Mouse (Mus musculus) cerebellum, postnatal 10 days (tissue): ENCODE results near the gene Pet117.

ENCODE experiments used
- DNase-seq, 2 experiments: peaks; one replicate each; pipeline ENCODE4 v3.0.0; 2021; ENCODE audit warnings: mixed read lengths in 2 of 2

The Pet117 gene

DNA sequence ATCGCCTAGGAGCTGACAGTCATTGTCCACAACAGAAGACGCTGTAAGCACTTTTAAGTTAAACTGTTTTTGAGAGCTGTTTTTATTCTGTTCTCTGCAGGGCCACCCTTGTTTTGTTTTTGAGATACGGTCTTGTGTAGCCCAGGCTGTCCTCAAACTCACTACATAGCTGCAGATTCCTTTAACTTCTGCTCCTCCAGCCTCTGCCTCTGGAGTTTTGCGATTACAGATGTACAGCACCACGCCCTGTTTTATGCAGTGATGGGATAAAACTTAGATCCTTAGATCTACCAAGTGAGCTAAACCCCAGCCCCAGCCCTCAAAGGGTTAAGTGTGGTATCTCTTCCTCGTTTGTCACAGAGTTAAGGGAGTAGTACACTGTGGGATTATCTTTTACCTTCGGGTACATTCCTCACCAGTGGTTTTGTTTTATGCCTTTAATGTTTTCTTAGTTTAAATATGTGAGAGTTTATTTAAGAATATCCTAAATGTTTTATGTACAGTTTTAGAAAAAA lies 13.9 kb downstream of the Pet117 start:
- DNase-seq: no peak

DNA sequence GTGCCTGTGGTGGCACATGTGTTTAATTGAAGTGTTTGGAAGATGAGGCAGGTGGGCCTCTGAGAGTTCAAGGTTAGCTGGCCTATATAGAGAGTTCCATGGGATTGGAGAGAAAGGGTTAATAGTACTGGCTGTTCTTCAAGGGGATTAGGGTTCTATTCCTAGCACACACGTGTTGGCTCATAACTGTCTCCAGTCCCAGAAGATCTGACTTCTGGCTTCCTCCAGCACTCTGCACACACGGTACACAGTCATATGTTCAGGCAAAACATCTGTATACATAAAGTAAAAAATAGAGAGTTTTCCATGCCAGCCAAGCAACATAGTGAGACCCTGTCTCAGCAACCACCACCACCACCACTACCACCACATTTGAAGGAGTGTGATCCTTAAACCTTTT lies 17.5 kb downstream of the Pet117 start:
- no peak for DNase-seq

DNA sequence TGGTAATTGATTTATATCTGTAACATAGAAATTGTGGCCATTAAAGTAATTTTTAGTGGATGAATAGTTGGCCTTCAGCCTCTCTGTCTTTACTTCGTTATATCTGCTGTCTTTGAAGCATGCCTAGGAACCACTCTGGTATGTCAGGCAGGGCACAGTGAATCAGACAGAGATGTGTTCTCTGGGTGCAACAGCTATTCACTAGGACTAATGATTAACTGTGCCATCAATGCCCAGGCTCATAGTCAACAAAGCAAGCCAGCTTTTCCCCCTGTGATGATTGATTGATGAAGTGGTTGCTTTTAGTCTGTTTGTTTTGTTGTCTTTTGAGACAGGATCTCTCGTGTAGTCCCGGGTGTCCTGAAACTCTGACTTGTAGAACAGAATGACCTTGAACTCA lies 19.6 kb downstream of the Pet117 start:
- no peak for DNase-seq

DNA sequence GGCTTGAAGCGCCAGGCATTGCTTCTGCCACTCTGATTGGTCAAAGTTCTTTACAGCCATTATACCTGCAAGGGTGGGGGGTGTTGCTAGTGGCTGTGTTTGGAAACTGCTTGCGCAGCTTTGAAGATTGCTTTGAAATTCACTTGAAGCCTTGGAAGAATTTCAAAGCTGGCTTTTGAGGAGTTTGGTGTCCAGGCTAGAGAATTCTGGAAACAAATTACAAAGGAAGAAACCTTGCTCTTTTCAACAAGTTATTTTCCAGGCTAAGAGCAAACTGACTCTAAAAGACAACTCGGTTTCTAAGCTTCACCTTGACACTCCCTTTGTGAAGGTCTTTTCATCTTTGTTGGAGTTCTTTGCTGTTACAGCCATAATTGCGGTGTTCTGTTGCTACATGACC lies 30.7 kb downstream of the Pet117 start:
- DNase-seq: no peak

DNA sequence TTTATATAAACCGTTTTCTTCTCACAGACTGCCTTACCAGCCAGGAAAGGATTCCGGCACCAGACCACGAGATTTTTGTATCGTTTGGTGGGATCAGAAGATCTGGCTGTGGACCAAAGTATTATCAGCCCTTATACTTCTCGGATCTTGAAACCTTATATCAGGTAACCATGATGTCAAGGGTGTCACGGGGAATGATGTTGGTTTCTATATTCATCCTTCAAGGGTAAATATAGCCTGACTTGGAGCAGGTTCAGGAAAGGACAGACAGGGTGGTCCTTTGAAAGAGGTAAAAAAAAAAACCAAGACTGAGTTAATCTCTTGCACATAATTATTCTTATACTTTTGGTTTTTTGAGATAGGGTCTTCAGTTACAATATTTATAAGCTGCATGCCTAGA lies 31.9 kb downstream of the Pet117 start:
- DNase-seq: no peak

DNA sequence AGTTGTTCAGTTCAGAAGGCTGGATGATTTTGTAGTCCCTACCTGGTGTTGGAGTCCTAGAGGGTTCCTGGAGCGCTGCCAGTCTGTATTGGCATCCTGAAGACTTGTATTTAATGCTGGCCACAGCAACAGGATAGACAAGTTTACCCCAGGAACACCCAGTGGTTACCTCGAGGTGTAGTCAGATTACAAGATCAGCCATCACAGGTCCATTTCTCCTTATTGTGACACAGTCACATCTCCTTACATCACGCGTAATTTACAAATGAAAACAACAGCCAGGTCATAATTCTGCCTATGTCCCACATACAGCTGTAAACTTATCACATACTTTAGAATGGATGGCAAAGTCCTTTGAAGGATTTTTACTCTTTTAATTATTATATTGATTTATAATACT lies 40.2 kb downstream of the Pet117 start:
- DNase-seq: peak; percentile 13 to 22

DNA sequence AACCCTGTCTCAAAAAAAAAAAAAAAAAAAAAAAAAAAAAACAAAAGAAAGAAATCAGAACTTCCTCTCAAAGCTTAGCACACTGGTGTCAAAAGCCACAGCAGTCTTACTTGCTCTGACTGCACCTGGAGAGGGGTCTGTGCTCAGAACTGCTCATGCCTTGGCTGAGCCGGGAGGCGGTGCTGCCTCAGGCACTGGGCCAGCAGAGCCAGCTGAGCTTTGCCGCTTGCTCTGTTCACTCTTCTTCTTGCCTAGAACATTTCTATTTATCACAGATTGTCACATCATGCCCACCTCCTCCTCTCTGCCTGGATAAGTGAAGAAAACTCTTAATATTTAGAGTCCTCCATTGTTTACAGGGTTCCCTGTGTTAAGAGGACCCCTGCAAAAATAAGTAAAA lies 41.8 kb downstream of the Pet117 start:
- peak; percentile 71 to 75 for DNase-seq

DNA sequence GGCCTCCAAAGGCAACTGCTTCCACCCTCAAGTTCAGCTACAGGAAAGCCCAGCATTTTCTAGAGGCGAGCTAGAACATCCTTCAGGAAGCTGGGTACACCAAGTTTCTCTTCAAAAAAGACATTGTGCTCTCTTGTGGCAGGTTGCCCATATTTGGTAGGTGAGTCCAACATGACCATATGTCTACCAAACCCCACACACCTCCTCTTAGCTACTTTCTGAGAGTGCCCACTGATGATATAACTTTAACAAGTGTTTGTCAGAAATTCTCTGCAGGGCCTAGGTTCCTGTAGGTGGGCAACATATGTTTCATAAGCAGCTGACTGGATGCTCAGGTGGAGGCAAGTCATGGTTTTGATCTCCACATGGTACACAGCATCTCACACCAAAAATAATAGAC lies 45.9 kb downstream of the Pet117 start:
- DNase-seq: peak in 1 of 2 experiments; percentile 18

DNA sequence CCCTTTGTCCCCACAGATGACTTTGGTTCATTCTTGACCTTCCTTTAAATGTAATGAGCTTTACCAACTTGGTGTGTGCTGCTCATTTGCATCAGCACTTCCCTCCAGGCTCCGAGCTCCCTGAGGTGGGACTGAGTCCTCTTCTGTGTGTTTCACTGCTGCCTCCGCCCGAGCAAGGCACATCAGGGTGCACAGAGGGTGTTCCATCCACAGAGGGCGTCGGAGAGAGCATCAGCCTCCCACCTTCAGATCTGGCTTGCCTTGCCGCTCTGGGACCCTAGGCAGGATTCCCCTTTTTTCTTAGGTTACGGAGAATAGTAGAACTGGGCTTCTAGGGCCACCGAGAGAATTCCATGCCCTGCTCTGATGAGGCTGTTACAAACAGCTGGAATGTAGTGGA lies 48.1 kb downstream of the Pet117 start:
- DNase-seq: no peak

DNA sequence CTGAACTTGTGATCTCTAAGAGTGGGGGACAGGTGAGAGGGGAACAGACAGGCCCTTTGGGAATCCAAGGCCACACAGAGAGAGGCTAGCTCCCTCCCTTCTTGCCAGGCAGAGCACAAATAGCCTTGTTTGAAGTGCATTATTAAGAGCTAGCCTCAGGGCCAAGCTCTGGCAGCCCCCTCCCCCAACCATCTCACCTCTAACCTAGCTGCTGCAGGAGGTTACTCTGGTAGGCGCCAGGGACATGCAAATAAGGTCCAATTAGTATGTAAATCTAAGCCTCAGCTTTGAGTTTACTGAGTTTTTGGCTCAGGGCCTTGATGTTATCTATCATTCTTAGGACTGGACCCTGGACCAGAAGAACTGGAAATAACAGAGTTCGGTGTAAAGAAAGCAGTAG lies 49.3 kb downstream of the Pet117 start:
- DNase-seq: no peak

DNA sequence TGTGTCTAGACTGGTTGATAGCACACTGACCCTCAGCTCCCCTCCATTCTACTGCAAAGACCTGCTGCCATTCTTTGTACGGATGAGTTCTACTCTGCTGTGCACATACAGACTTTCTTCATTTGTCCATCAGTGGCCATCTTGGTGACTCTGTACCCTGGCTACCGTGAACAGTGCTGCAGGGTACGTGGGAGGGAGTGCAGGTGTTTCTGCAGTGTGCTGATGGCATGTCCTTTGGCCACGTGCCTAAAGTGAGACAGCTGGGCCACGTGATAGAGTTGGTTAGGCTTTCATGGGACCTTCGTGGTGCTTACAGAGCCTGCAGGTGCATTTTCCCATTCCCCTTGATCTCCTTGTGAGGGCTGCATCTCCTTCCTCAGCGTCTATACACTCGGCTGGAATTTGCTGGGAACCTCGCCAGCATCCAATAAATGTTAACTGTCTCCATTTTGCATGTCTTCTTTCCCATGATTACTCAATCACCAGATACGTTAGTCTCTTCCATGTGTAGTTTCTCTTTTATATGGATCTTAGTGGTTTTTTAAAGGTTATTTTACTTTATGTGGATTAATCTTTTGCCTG lies 53.4 kb downstream of the Pet117 start:
- no peak for DNase-seq
